Mouse (Mus musculus) myocyte (in vitro differentiated cells): ENCODE data around the gene Med15. TPM values are rescaled to one million over a fixed set of nuclear protein-coding genes. Genes with fewer than 3 reads are reported as not detected.

Source experiments
- H3K27me3 ChIP-seq: one replicate; pipeline ENCODE4 v1.6.1; 2011; ENCODE audit not compliant: control insufficient read depth, insufficient read depth, insufficient read length
- H3K36me3 ChIP-seq: one replicate; pipeline ENCODE4 v1.6.1; 2011; ENCODE audit not compliant: control insufficient read depth, insufficient read depth
- H3K4me2 ChIP-seq: one replicate; pipeline ENCODE4 v1.6.1; 2011; ENCODE audit warnings: low read depth, control low read depth
- H3K4me3 ChIP-seq: one replicate; pipeline ENCODE4 v1.5.1; 2011; ENCODE audit warnings: mild to moderate bottlenecking, control low read depth, moderate library complexity
- H3K79me2 ChIP-seq: one replicate; pipeline ENCODE4 v1.6.1; 2011; ENCODE audit not compliant: control insufficient read depth, insufficient read depth
- H3ac ChIP-seq: one replicate; pipeline ENCODE4 v1.6.1; 2011; ENCODE audit not compliant: control insufficient read depth, insufficient read length
- CEBPB ChIP-seq: IDR thresholded peaks from 2 replicates; pipeline ENCODE4 v1.6.1; 2011; ENCODE audit warnings: mild to moderate bottlenecking, moderate library complexity; ENCODE audit not compliant: poor library complexity, insufficient read depth, severe bottlenecking
- E2F4 ChIP-seq: IDR thresholded peaks from one replicate; pipeline ENCODE4 v1.6.1; 2011; ENCODE audit warnings: mild to moderate bottlenecking, control low read depth, moderate library complexity; ENCODE audit not compliant: insufficient read depth
- MAX ChIP-seq: IDR thresholded peaks from one replicate; pipeline ENCODE4 v1.6.1; 2011; ENCODE audit warnings: low read depth, mild to moderate bottlenecking, control low read depth
- MYOD1 ChIP-seq, 3 experiments: IDR thresholded peaks; one replicate each; pipeline ENCODE4 v1.6.1; 2011; ENCODE audit warnings: control low read depth in 2 of 3, low read depth in 2 of 3, mild to moderate bottlenecking in 2 of 3, moderate library complexity in 1 of 3; ENCODE audit not compliant: insufficient read length in 2 of 3, control insufficient read depth in 1 of 3
- MYOG ChIP-seq, 3 experiments: IDR thresholded peaks; one replicate each; pipeline ENCODE4 v1.6.1; 2011; ENCODE audit warnings: control low read depth in 2 of 3, low read depth in 2 of 3, mild to moderate bottlenecking in 2 of 3; ENCODE audit not compliant: insufficient read length in 2 of 3, control insufficient read depth in 1 of 3, insufficient read depth in 1 of 3
- POLR2A ChIP-seq: IDR thresholded peaks from one replicate; pipeline ENCODE4 v1.6.1; 2011; ENCODE audit warnings: low read depth, mild to moderate bottlenecking, control low read depth, moderate library complexity; ENCODE audit not compliant: insufficient read length
- POLR2AphosphoS2 ChIP-seq: IDR thresholded peaks from one replicate; pipeline ENCODE4 v1.6.1; 2011; ENCODE audit warnings: low read depth, control low read depth; ENCODE audit not compliant: insufficient read length
- REST ChIP-seq: IDR thresholded peaks from one replicate; pipeline ENCODE4 v1.6.1; 2011; ENCODE audit warnings: mild to moderate bottlenecking, control low read depth, moderate library complexity; ENCODE audit not compliant: insufficient read depth, insufficient read length
- SRF ChIP-seq: IDR thresholded peaks from one replicate; pipeline ENCODE4 v1.6.1; 2011; ENCODE audit warnings: low read depth; ENCODE audit not compliant: control insufficient read depth, insufficient read length
- TCF12 ChIP-seq: IDR thresholded peaks from one replicate; pipeline ENCODE4 v1.6.1; 2011; ENCODE audit warnings: mild to moderate bottlenecking, control low read depth; ENCODE audit not compliant: poor library complexity, insufficient read depth, severe bottlenecking
- TCF3 ChIP-seq: IDR thresholded peaks from one replicate; pipeline ENCODE4 v1.6.1; 2011; ENCODE audit warnings: low read depth, control low read depth; ENCODE audit not compliant: insufficient read length
- USF1 ChIP-seq: IDR thresholded peaks from one replicate; pipeline ENCODE4 v1.6.1; 2011; ENCODE audit warnings: low read depth, mild to moderate bottlenecking, control low read depth, moderate library complexity
- polyA plus RNA-seq: library from polyadenylated mRNA; unstranded; fragments of >200 nt; fragmentation: generic; extraction: Trizol; gene quantifications from one replicate; pipeline ENCODE4 v1.2.1, GENCODE M21; 2012; ENCODE audit warnings: missing spikeins

Med15 gene
- polyA plus RNA-seq, 1 experiment, result 42.9 TPM

DNA sequence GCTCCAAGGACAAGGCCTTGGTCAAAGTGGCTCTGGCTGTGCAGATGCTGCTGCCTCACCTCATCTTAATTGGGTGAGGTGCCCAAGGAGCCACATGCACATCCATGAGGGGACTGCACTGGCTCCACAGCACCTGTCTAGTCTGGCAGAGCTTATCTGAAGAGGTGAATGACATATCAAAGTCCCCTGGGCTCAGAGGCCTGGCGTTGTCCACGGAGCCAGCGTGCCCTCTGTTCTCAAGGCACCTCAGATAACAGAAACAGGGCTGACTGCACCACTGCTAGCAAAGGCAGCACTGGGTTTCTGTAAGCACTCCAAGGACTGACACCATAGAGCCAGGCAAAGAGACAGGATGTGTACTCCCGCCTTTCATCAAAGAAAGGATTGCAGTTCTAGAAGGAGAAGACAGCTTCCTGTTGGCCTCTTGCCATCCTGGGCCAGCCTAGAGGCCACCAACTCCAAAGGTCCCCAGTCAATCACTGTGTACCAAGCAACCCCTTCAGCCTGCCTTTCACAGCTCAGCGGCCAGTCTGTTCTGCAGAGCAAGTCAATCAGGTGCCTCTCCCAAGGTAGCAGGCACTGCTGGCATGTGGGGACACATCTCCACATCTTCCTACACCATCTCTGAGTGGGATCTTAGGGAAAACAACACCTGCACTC is 76.3 kb downstream of the Med15 start:
- H3K4me3 ChIP-seq, result no peak overlapping the region
- TF ChIP-seq TCF3 (no peak), SRF (no peak), E2F4 (no peak), USF1 (no peak), MAX (no peak), POLR2A (no peak), POLR2AphosphoS2 (no peak), CEBPB (no peak), MYOD1 (IDR thresholded peaks at IDR 0.05; ENCODE audit: control insufficient read depth in 1 of 3, insufficient read length in 2 of 3, low read depth in 2 of 3) (no peak), MYOG (IDR thresholded peaks at IDR 0.05; ENCODE audit: control insufficient read depth in 1 of 3, insufficient read depth in 1 of 3, insufficient read length in 2 of 3, low read depth in 2 of 3) (no peak), REST (no peak), TCF12 (no peak)

DNA sequence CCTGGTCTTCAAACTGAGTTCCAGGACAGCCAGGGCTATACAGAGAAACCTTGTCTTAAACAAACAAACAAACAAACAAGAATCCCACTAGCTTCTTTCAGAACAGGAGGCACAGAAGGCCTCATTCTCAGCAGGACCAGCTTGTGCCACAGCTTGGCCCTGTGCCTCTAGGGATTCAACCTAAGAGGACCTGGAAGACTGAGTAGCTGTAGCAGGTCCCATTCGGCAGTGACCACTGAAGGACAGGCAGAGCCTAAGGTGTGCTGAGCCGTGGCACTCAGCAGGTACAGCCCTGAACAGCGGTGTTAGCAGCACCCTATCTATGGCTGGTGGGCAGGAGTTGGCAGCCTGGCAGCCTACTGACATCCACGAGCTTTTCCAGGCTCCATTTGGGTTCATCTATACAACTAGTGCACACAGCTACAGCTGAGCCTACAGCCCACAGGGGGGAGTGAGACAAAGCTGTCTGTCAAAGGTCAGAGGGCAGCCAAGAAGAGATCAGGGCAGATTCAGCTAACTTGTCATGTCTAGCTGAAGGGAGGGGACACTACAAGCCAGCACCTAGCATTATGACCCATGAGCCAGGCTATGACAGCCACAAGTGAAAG is 78.4 kb downstream of the Med15 start:
- Histone ChIP-seq H3K4me2 (no peak overlapping the region), H3K36me3 (peaks cover 1% of the 10 kb centered on the region), H3K4me3 (no peak overlapping the region), H3K79me2 (no peaks in the 10 kb centered on the region), H3K27me3 (no peaks in the 10 kb centered on the region), H3ac (no peak overlapping the region)
- TF ChIP-seq E2F4 (no peak), REST (no peak), MYOD1 (IDR thresholded peaks at IDR 0.05; ENCODE audit: control insufficient read depth in 1 of 3, insufficient read length in 2 of 3, low read depth in 2 of 3) (no peak), SRF (no peak), TCF3 (no peak), USF1 (no peak), POLR2AphosphoS2 (no peak), POLR2A (no peak), CEBPB (no peak), MYOG (IDR thresholded peaks at IDR 0.05; ENCODE audit: control insufficient read depth in 1 of 3, insufficient read depth in 1 of 3, insufficient read length in 2 of 3, low read depth in 2 of 3) (no peak), MAX (no peak), TCF12 (no peak)

More for the DNA sequence above, 76.3 kb downstream of the Med15 start:
- Histone ChIP-seq H3K4me2 (no peak overlapping the region), H3K36me3 (peaks cover 5% of the 10 kb centered on the region), H3K27me3 (no peaks in the 10 kb centered on the region), H3ac (no peak overlapping the region), H3K79me2 (no peaks in the 10 kb centered on the region)

DNA sequence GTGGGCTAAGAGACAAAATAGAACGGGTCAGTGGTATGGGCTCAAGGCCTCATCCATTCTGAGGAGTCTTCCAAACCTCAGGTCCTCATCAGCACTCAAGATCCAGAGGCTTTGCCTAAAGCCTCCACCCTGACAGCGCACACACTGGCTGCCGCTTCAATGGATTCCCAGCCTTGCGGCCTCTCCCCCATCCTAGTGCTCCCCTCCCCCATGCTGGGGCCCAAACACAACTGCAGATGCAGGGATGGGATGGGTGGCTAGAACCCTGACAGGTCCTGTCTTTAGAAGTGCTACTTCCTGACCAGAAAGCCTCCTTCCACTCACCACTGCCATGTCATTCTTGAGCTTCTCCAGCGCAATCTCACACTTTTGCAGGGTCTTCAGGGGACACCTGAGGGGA is 79.1 kb downstream of the Med15 start:
- Histone ChIP-seq H3K4me2 (no peak overlapping the region), H3K27me3 (no peaks in the 10 kb centered on the region), H3K36me3 (no peaks in the 10 kb centered on the region), H3ac (no peak overlapping the region), H3K79me2 (no peaks in the 10 kb centered on the region), H3K4me3 (no peak overlapping the region)
- TF ChIP-seq POLR2A (no peak), E2F4 (no peak), MYOG (IDR thresholded peaks at IDR 0.05; ENCODE audit: control insufficient read depth in 1 of 3, insufficient read depth in 1 of 3, insufficient read length in 2 of 3, low read depth in 2 of 3) (no peak), POLR2AphosphoS2 (no peak), SRF (no peak), MYOD1 (IDR thresholded peaks at IDR 0.05; ENCODE audit: control insufficient read depth in 1 of 3, insufficient read length in 2 of 3, low read depth in 2 of 3) (no peak), CEBPB (no peak), TCF3 (no peak), TCF12 (no peak), MAX (no peak), REST (no peak), USF1 (no peak)

DNA sequence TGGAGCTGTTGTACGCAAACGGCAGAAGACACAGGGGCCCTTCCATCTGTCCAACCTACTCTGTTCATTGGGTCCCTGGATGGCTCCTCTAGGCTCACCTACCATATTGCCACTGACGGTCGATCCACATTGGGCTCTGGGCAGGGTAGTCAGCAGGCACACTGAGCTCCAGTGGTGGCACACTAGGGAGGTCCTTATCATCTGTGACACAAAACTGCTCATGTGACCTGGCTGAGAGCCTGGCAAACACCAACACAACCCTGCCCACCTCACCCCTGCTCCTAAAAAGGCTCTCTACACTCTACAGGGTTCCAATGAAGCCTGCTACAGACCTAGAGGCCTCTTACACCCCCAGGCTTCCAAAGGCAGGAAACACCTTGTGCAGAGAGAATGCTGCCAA is 80.1 kb downstream of the Med15 start:
- Histone ChIP-seq H3ac (no peak overlapping the region), H3K36me3 (no peaks in the 10 kb centered on the region), H3K79me2 (no peaks in the 10 kb centered on the region), H3K27me3 (no peaks in the 10 kb centered on the region), H3K4me2 (no peak overlapping the region), H3K4me3 (no peak overlapping the region)
- TF ChIP-seq TCF3 (no peak), TCF12 (no peak), SRF (no peak)
